Mouse (Mus musculus): ENCODE measurements around the gene Sh3gl1. TPM values are rescaled to one million over a fixed set of nuclear protein-coding genes. Genes with fewer than 3 reads are reported as not detected.

The Sh3gl1 gene
- polyA plus RNA-seq, 1 experiment from 2014 or later = 119 TPM

DNA sequence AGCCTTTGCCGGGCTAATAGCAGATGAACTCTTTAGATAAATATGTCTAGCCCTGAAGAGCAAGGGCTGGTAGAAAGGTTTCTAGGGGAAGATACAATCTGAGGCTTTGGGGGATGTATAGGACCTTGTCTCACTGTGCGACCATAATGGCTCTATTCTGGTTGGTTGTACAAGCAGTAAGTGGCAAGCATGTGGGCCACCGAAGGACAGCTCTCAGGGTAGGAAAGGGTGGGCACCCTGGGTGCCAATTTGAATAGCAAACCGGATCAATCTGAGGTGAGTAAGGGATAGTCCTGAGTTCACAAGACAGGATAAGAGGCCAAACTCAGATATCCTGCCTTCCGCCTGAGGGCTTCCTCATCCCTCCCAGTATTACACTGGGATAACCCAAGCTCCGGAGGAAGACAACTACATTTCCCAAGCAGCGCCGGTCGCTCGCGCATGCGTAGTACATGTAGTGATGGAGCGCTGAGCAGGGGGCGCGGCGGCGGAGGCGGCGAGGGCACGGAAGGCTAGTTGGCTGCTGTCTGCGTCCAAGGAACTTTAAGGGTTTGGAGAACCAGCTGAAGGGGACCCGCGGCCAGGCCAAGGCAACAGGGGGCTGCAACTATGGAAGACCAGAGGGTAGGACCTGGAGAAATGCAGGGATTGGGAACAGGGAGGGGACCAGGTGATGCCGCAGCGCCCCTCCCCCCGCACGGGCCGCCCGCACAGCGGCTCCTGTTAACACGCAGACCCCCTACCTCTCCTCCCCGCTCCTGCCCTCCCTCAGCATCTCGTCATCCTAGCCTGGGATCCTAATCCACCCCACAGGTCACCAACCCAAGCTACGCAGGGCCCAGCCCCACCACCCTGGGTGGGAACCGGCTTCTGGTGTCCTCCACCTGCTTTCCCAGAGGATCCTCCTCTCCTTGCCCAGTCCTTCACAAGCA, 50.1 kb downstream of the Sh3gl1 start, which contains the start of gene Fsd1:
TSS of gene Fsd1 (plus strand) at position 480 of the 932 bp plus-strand sequence.
- peak within 1 kb of the TSS; percentile 67 for H3K4me3 ChIP-seq (ENCODE audit: low read depth, low read length)
- no peaks in the 10 kb centered on the region for H3K27me3 ChIP-seq (ENCODE audit: control insufficient read depth, insufficient read depth, low read length)
- no peaks in the 10 kb centered on the region for H3K9me3 ChIP-seq (replicated peaks; ENCODE audit: control insufficient read depth, low read length)
- H3K27ac ChIP-seq (replicated peaks; ENCODE audit: low read depth, low read length) = no peak within 1 kb of the TSS
- H3K9ac ChIP-seq (replicated peaks; ENCODE audit: low read length) = peak within 1 kb of the TSS; percentile 78
- no peaks in the 10 kb centered on the region for H3K36me3 ChIP-seq (replicated peaks; ENCODE audit: control insufficient read depth, insufficient read depth, low read depth, low read length)
- peak; percentile 74 for ATAC-seq (replicated peaks; ENCODE audit: insufficient number of reproducible peaks, low FRiP score, low TSS enrichment, low read depth)
- WGBS = 9% methylated on average over 33 of the region's 35 CpGs
- DNase-seq (ENCODE audit: low spot score) = peak; percentile 84
- H3K4me1 ChIP-seq (ENCODE audit: control insufficient read depth, insufficient read depth, low read length) = no peaks in the 10 kb centered on the region
- peak within 1 kb of the TSS; percentile 54 for H3K4me2 ChIP-seq (ENCODE audit: low read depth, low read length)

- Histone ChIP-seq H3K9me3 (replicated peaks; ENCODE audit: control insufficient read depth, low read length) (no peaks in the 10 kb centered on the region), H3K27me3 (ENCODE audit: control insufficient read depth, insufficient read depth, low read length) (no peaks in the 10 kb centered on the region; the same call in 1 of the 2 replicates), H3K4me1 (ENCODE audit: control insufficient read depth, insufficient read depth, low read length) (no peaks in the 10 kb centered on the region), H3K36me3 (replicated peaks; ENCODE audit: control insufficient read depth, insufficient read depth, low read depth, low read length) (no peaks in the 10 kb centered on the region), H3K4me2 (ENCODE audit: low read depth, low read length) (no peak overlapping the region), H3K27ac (replicated peaks; ENCODE audit: low read depth, low read length) (no peak overlapping the region), H3K4me3 (ENCODE audit: low read depth, low read length) (no peak overlapping the region), H3K9ac (replicated peaks; ENCODE audit: low read length) (no peak overlapping the region; the same call in 1 of the 2 replicates)
- DNase-seq (ENCODE audit: low spot score) = no peak
- 54% methylated on average over 3 of the region's 3 CpGs for WGBS
- ATAC-seq (replicated peaks; ENCODE audit: insufficient number of reproducible peaks, low FRiP score, low TSS enrichment, low read depth) = no peak
These were observed 59.1 kb downstream of the Sh3gl1 start for GRCm38 (mm10) chr17:55977301-55977700.

DNA sequence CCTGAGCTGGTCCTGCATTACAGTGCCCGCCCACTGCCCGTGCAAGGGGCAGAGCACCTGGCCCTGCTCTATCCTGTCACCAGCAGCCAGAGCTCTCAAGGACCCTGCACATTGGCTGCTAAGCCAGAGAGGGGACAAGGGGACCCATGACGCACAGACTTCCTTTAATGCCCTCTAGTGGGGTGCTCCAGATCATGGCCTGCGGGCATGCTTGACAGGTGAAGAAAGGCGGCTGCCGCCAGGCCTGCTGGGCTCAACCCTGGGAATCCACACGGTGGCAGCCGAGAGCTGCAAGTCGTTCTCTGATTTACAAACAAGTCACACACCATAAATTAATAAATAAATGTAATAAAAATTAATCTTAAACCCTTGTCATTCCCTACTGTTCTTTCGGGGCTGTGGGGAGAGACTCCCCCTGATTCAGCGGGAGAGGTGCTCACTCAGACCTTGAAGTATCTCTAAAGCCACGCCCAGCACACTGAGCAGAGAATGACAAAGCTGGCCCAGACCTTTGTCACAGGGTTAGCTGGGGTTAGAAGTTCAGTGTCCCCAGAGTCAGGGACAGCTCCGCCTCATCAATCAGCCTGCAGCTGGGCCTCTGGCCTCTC, 60.1 kb downstream of the Sh3gl1 start:
- Histone ChIP-seq H3K27me3 (ENCODE audit: control insufficient read depth, insufficient read depth, low read length) (peaks cover 2% of the 10 kb centered on the region; the same call in 1 of the 2 replicates), H3K4me3 (ENCODE audit: low read depth, low read length) (no peak overlapping the region), H3K27ac (replicated peaks; ENCODE audit: low read depth, low read length) (no peak overlapping the region), H3K9ac (replicated peaks; ENCODE audit: low read length) (no peak overlapping the region), H3K4me1 (ENCODE audit: control insufficient read depth, insufficient read depth, low read length) (no peaks in the 10 kb centered on the region; the same call in 1 of the 2 replicates), H3K36me3 (replicated peaks; ENCODE audit: control insufficient read depth, insufficient read depth, low read depth, low read length) (no peaks in the 10 kb centered on the region), H3K4me2 (ENCODE audit: low read depth, low read length) (no peak overlapping the region), H3K9me3 (replicated peaks; ENCODE audit: control insufficient read depth, low read length) (no peaks in the 10 kb centered on the region)
- DNase-seq (ENCODE audit: low spot score) (peak; percentile 78), ATAC-seq (replicated peaks; ENCODE audit: insufficient number of reproducible peaks, low FRiP score, low TSS enrichment, low read depth) (peak; percentile 64; the same call in 1 of the 2 replicates)
- 17% methylated on average over 13 of the region's 13 CpGs for WGBS

DNA sequence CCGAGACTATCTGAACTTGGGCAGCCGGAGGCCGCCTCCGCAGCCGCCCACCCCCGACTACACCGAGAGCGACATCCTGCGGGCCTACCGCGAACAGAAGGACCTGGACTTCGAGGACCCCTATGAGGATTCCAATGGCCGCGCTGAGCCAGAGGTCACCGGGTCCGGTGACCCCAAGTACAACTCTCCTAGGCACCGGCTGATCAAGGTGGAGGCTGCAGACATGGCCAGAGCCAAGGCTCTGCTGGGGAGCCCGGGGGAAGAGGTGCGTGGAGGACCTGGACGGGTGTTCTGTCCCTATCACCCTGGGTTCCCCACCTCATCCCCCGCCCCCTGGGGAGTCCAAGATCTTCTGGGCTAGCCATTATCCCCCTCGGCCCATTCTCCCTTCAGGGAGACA, 65.0 kb downstream of the Sh3gl1 start:
- Histone ChIP-seq H3K27me3 (ENCODE audit: control insufficient read depth, insufficient read depth, low read length) (peaks cover 3% of the 10 kb centered on the region; the same call in 1 of the 2 replicates), H3K4me1 (ENCODE audit: control insufficient read depth, insufficient read depth, low read length) (peaks cover 2% of the 10 kb centered on the region), H3K27ac (replicated peaks; ENCODE audit: low read depth, low read length) (no peak overlapping the region), H3K9ac (replicated peaks; ENCODE audit: low read length) (peak overlapping the region; percentile 66), H3K4me2 (ENCODE audit: low read depth, low read length) (peak overlapping the region; percentile 81), H3K36me3 (replicated peaks; ENCODE audit: control insufficient read depth, insufficient read depth, low read depth, low read length) (no peaks in the 10 kb centered on the region), H3K4me3 (ENCODE audit: low read depth, low read length) (peak overlapping the region; percentile 42), H3K9me3 (replicated peaks; ENCODE audit: control insufficient read depth, low read length) (no peaks in the 10 kb centered on the region)
- WGBS = 21% methylated on average over 22 of the region's 22 CpGs
- DNase-seq (ENCODE audit: low spot score) = no peak
- no peak for ATAC-seq (replicated peaks; ENCODE audit: insufficient number of reproducible peaks, low FRiP score, low TSS enrichment, low read depth)

DNA sequence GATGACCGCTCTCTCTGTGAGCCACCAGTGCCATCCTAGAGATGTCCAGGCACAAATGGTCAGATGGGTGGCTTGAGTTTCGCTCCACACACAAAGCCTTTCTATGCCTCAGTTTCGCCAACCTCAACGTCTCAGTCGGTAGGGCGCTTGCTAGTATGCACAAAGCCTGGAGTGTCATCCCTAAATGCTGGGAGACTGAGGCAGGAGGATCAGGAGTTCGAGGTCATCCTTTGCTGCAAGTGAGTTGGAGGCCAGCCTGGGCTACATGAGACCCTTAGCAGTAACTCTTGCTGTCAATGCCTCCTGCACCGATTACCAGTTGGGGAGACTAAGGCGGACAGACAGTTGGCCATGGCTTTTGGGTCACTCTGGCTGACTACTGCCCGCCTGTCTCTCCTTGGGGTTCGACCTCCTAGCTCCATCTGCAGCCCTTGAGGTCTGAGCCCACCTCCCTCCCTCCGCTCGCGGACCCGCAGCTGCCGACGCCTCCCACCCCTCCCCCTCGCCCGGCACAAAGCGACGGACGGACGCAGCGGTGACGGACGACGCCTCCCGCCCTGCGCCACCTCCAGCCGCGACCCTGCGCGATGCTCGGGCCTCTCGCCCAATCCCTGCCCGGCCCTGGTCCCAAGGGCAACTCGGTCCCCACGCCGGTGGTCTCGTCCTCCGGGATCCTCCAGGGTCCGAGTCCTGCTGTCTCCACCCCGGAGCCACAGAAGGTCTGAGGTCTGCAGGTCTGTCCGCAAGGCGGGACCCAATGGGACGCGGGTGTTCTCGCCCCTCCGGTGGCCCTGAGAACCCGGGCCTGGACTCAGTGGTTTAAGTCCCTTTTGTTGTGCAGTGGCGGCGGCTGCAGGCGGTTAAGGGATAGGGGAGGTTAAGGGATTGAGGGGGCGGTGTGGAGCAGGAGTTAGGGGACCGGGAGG, 66.2 kb downstream of the Sh3gl1 start, which contains the start of gene Shd:
TSS of gene Shd (plus strand) at position 502 of the 926 bp plus-strand sequence.
- peak within 1 kb of the TSS; percentile 66 for H3K9ac ChIP-seq (replicated peaks; ENCODE audit: low read length)
- H3K9me3 ChIP-seq (replicated peaks; ENCODE audit: control insufficient read depth, low read length) = no peaks in the 10 kb centered on the region
- ATAC-seq (replicated peaks; ENCODE audit: insufficient number of reproducible peaks, low FRiP score, low TSS enrichment, low read depth) = peak; percentile 66
- peak within 1 kb of the TSS; percentile 42 for H3K4me3 ChIP-seq (ENCODE audit: low read depth, low read length)
- no peaks in the 10 kb centered on the region for H3K36me3 ChIP-seq (replicated peaks; ENCODE audit: control insufficient read depth, insufficient read depth, low read depth, low read length)
- peaks cover 3% of the 10 kb centered on the region; the same call in 1 of the 2 replicates for H3K27me3 ChIP-seq (ENCODE audit: control insufficient read depth, insufficient read depth, low read length)
- DNase-seq (ENCODE audit: low spot score) = peak; percentile 65
- H3K4me2 ChIP-seq (ENCODE audit: low read depth, low read length) = peak within 1 kb of the TSS; percentile 81
- peaks cover 2% of the 10 kb centered on the region for H3K4me1 ChIP-seq (ENCODE audit: control insufficient read depth, insufficient read depth, low read length)
- 6% methylated on average over 55 of the region's 55 CpGs for WGBS
- H3K27ac ChIP-seq (replicated peaks; ENCODE audit: low read depth, low read length) = peak within 1 kb of the TSS; percentile 22; the same call in 1 of the 2 replicates

- ATAC-seq (replicated peaks; ENCODE audit: insufficient number of reproducible peaks, low FRiP score, low TSS enrichment, low read depth) (peak; percentile 26; the same call in 1 of the 2 replicates), DNase-seq (ENCODE audit: low spot score) (peak; percentile 28)
- Histone ChIP-seq H3K27ac (replicated peaks; ENCODE audit: low read depth, low read length) (no peak overlapping the region), H3K9ac (replicated peaks; ENCODE audit: low read length) (no peak overlapping the region), H3K4me3 (ENCODE audit: low read depth, low read length) (no peak overlapping the region), H3K4me2 (ENCODE audit: low read depth, low read length) (no peak overlapping the region), H3K9me3 (replicated peaks; ENCODE audit: control insufficient read depth, low read length) (no peaks in the 10 kb centered on the region), H3K4me1 (ENCODE audit: control insufficient read depth, insufficient read depth, low read length) (peaks cover 2% of the 10 kb centered on the region), H3K36me3 (replicated peaks; ENCODE audit: control insufficient read depth, insufficient read depth, low read depth, low read length) (no peaks in the 10 kb centered on the region), H3K27me3 (ENCODE audit: control insufficient read depth, insufficient read depth, low read length) (peaks cover 3% of the 10 kb centered on the region; the same call in 1 of the 2 replicates)
- WGBS = 47% methylated on average over 14 of the region's 14 CpGs
These were observed 66.9 kb downstream of the Sh3gl1 start for GRCm38 (mm10) chr17:55969560-55969959.

GRCm38 (mm10) chr17:55968210-55968609, 68.2 kb downstream of the Sh3gl1 start:
- no peak overlapping the region for H3K27ac ChIP-seq (replicated peaks; ENCODE audit: low read depth, low read length)
- 47% methylated on average over 7 of the region's 7 CpGs for WGBS
- H3K4me1 ChIP-seq (ENCODE audit: control insufficient read depth, insufficient read depth, low read length) = peaks cover 2% of the 10 kb centered on the region

More at GRCm38 (mm10) chr17:55968210-55968609, 68.2 kb downstream of the Sh3gl1 start:
- no peaks in the 10 kb centered on the region for H3K9me3 ChIP-seq (replicated peaks; ENCODE audit: control insufficient read depth, low read length)
- H3K36me3 ChIP-seq (replicated peaks; ENCODE audit: control insufficient read depth, insufficient read depth, low read depth, low read length) = no peaks in the 10 kb centered on the region; the same call in 1 of the 2 replicates
- H3K4me2 ChIP-seq (ENCODE audit: low read depth, low read length) = no peak overlapping the region
- ATAC-seq (replicated peaks; ENCODE audit: insufficient number of reproducible peaks, low FRiP score, low TSS enrichment, low read depth) (no peak), DNase-seq (ENCODE audit: low spot score) (no peak)
- H3K4me3 ChIP-seq (ENCODE audit: low read depth, low read length) = no peak overlapping the region
- no peak overlapping the region for H3K9ac ChIP-seq (replicated peaks; ENCODE audit: low read length)
- peaks cover 3% of the 10 kb centered on the region; the same call in 1 of the 2 replicates for H3K27me3 ChIP-seq (ENCODE audit: control insufficient read depth, insufficient read depth, low read length)

All from embryonic facial prominence, embryonic 11.5 days (tissue).